Mouse (Mus musculus) heart, postnatal 0 days (tissue): ENCODE measurements around the gene Ripor2. TPM values are rescaled to one million over a fixed set of nuclear protein-coding genes. Genes with fewer than 3 reads are reported as not detected.

Experiments used
- ATAC-seq: fragments of 200-750 bp; cut with Nextera tagmentation; 2 replicates; pipeline ENCODE4 v1.8.0; 2017; ENCODE audit warnings: low read depth, moderate number of reproducible peaks, moderate library complexity; ENCODE audit not compliant: insufficient read depth
- DNase-seq: peaks from one replicate; pipeline ENCODE4 v3.0.0-alpha.2; 2016; ENCODE audit warnings: low spot score
- H3K27ac ChIP-seq: fragments of 300-500 bp; sonication (generic); 2 replicates; pipeline ENCODE4 v1.5.1; 2014; ENCODE audit warnings: low read depth, mild to moderate bottlenecking
- H3K27me3 ChIP-seq: fragments of 300-500 bp; sonication (generic); 2 replicates; pipeline ENCODE4 v1.6.1; 2014; ENCODE audit warnings: low read length, mixed read lengths; ENCODE audit not compliant: control insufficient read depth, insufficient read depth
- H3K36me3 ChIP-seq: fragments of 300-500 bp; sonication (generic); replicated peaks from 2 replicates; pipeline ENCODE4 v1.6.1; 2014; ENCODE audit warnings: low read length, mixed read lengths; ENCODE audit not compliant: control insufficient read depth, insufficient read depth
- H3K4me1 ChIP-seq: fragments of 300-500 bp; sonication (generic); 2 replicates; pipeline ENCODE4 v1.6.1; 2014; ENCODE audit warnings: antibody characterized with exemption; ENCODE audit not compliant: control insufficient read depth, insufficient read depth
- H3K4me2 ChIP-seq: fragments of 300-500 bp; sonication (generic); 2 replicates; pipeline ENCODE4 v1.6.1; 2014; ENCODE audit warnings: low read depth, mild to moderate bottlenecking, low read length, moderate library complexity
- H3K4me3 ChIP-seq: fragments of 300-500 bp; sonication (generic); 2 replicates; pipeline ENCODE4 v1.5.1; 2014; ENCODE audit warnings: low read depth, low read length
- H3K9ac ChIP-seq: fragments of 300-500 bp; sonication (generic); replicated peaks from 2 replicates; pipeline ENCODE4 v1.6.1; 2014; ENCODE audit warnings: low read depth, low read length, mixed read lengths
- H3K9me3 ChIP-seq: fragments of 300-500 bp; sonication (generic); replicated peaks from 2 replicates; pipeline ENCODE4 v1.6.1; 2016; ENCODE audit warnings: low read length; ENCODE audit not compliant: control insufficient read depth
- CTCF ChIP-seq: IDR thresholded peaks from 2 replicates; pipeline ENCODE4 v1.5.1; 2016; ENCODE audit warnings: antibody characterized with exemption, control low read depth, low read depth
- EP300 ChIP-seq: IDR thresholded peaks from 2 replicates; pipeline ENCODE4 v1.6.1; 2016; ENCODE audit warnings: antibody characterized with exemption, low read depth
- WGBS: fragments of 180-500 bp; shearing (Covaris S2); extraction: QIAGEN DNeasy Blood & Tissue Kit; methylation state at CpG from one replicate; pipeline ENCODE4 v1.1.7; 2014; 5-methylcytosine and 5-hydroxymethylcytosine counted together
- polyA plus RNA-seq: library from polyadenylated mRNA; unstranded; fragments of >200 nt; fragmentation: Nextera tagmentation; extraction: Ambion mirVana; gene quantifications from 2 replicates; pipeline ENCODE4 v1.2.1, GENCODE M21; 2015
- total RNA-seq: library from RNA; depleted of rRNA; stranded (reverse); fragments of >200 nt; gene quantifications from 2 replicates; pipeline ENCODE4 v1.2.3, GENCODE M21; 2014; ENCODE audit warnings: low replicate concordance

Ripor2 gene
- total and polyA plus RNA-seq, 2 experiments from 2014 or later = 17.5 to 31.7 TPM

- H3K36me3 ChIP-seq = no peaks in the 10 kb centered on the region
- no peak overlapping the region for H3K4me3 ChIP-seq
- ATAC-seq (no peak), DNase-seq (no peak)
- H3K9ac ChIP-seq = no peak overlapping the region
- H3K4me2 ChIP-seq = no peak overlapping the region
- no peaks in the 10 kb centered on the region for H3K9me3 ChIP-seq
- WGBS = 58% methylated on average over 6 of the region's 6 CpGs
- H3K27ac ChIP-seq = no peak overlapping the region
- H3K27me3 ChIP-seq = no peaks in the 10 kb centered on the region
- TF ChIP-seq EP300 (no peak), CTCF (no peak)
- peaks cover 41% of the 10 kb centered on the region for H3K4me1 ChIP-seq
These were observed 10.1 kb upstream of the Ripor2 start for GRCm38 (mm10) chr13:24571906-24572305.

- ATAC-seq (no peak), DNase-seq (peak; percentile 30)
- no peaks in the 10 kb centered on the region for H3K9me3 ChIP-seq
- peaks cover 38% of the 10 kb centered on the region for H3K4me1 ChIP-seq
- no peak for TF ChIP-seq EP300
- TF ChIP-seq CTCF = no peak
- no peaks in the 10 kb centered on the region for H3K36me3 ChIP-seq
- H3K9ac ChIP-seq = no peak overlapping the region
- 57% methylated on average over 3 of the region's 3 CpGs for whole genome bisulfite sequencing
- no peak overlapping the region for H3K4me2 ChIP-seq
- no peaks in the 10 kb centered on the region for H3K27me3 ChIP-seq
- H3K27ac ChIP-seq = peak overlapping the region; percentile 49
- no peak overlapping the region for H3K4me3 ChIP-seq
These were observed 6.9 kb upstream of the Ripor2 start for GRCm38 (mm10) chr13:24575126-24575525.

DNA sequence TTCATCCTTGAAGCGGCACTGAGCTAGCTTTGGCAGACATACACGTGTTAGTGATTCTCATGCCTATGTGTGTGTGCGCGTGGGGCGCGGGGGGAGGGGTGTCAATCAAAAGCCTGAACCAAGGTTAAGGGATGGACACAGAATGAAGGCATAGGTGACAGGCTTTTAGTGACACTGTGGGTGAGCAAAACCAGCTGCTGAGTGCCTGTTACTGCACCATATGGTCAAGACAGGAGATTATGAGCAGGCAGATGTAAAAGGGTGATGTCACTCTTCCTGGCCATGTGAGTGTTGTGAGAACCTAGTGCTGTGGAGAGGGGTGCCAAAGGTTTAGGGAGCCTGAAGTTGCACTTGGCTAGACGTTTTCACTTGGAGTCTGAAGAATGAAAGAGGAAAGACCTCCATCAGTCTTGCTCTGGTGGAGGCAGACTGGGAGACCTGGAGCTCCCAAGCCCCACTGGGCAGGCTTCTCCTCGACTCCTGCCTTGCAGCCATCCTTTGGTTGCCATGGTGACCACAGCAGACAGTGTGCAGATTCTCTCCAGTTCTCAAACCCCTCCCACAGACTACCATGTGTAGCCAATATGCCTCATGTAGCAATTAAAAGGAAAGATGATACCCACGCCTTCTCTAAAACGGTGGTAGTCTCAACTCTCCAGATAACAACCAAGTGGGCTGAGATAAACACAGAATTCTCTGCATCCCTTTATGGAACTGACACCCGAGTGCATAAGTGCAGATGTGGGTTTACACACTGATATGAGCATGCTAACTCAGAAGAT is 5.5 kb upstream of the Ripor2 start:
- WGBS = 33% methylated on average over 11 of the region's 11 CpGs
- Histone ChIP-seq H3K27ac (peak overlapping the region; percentile 44), H3K9me3 (no peaks in the 10 kb centered on the region), H3K4me3 (no peak overlapping the region), H3K27me3 (no peaks in the 10 kb centered on the region), H3K4me1 (peaks cover 36% of the 10 kb centered on the region), H3K36me3 (no peaks in the 10 kb centered on the region), H3K4me2 (no peak overlapping the region), H3K9ac (no peak overlapping the region)
- peak; percentile 67 for DNase-seq
- no peak; the same call in 1 of the 2 replicates for TF ChIP-seq EP300
- TF ChIP-seq CTCF = no peak
- ATAC-seq = peak; percentile 68

DNA sequence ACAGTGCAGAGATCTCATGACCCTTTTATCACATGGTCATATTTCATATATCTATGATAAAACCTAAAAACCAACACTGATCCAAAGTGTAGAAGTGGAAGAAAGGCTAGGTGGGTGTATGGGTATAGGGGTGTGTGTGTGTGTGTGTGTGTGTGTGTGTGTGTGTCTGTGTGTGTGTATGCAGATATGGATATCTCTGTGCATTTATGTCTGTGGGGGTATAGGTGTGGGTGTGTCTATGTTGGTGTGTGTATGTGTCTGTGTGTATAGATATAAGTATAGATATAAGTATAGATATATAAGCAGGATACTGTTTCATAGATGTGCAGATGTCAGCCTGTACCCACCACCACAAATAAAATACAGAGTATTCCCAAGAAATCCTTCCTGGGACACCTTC is 3.7 kb upstream of the Ripor2 start:
- Histone ChIP-seq H3K4me3 (no peak overlapping the region), H3K9ac (no peak overlapping the region), H3K9me3 (no peaks in the 10 kb centered on the region), H3K4me1 (peaks cover 31% of the 10 kb centered on the region), H3K4me2 (no peak overlapping the region), H3K27me3 (no peaks in the 10 kb centered on the region), H3K27ac (no peak overlapping the region), H3K36me3 (no peaks in the 10 kb centered on the region)
- ATAC-seq (no peak), DNase-seq (no peak)
- no peak for TF ChIP-seq EP300
- TF ChIP-seq CTCF = no peak

GRCm38 (mm10) chr13:24580759-24581158 is 1.2 kb upstream of the Ripor2 start:
- Histone ChIP-seq H3K4me3 (no peak overlapping the region), H3K4me1 (peaks cover 32% of the 10 kb centered on the region), H3K27ac (no peak overlapping the region), H3K9me3 (no peaks in the 10 kb centered on the region), H3K9ac (no peak overlapping the region), H3K27me3 (no peaks in the 10 kb centered on the region), H3K36me3 (no peaks in the 10 kb centered on the region), H3K4me2 (no peak overlapping the region)
- no peak for DNase-seq
- WGBS = 71% methylated on average over 8 of the region's 8 CpGs
- TF ChIP-seq EP300 = no peak
- TF ChIP-seq CTCF = no peak
- ATAC-seq = no peak

GRCm38 (mm10) chr13:24584403-24584802 is 2.4 kb downstream of the Ripor2 start:
- no peak overlapping the region for H3K9ac ChIP-seq
- WGBS = 36% methylated on average over 5 of the region's 5 CpGs
- no peaks in the 10 kb centered on the region for H3K9me3 ChIP-seq
- no peaks in the 10 kb centered on the region for H3K27me3 ChIP-seq
- H3K4me2 ChIP-seq = no peak overlapping the region
- peaks cover 13% of the 10 kb centered on the region for H3K4me1 ChIP-seq
- no peaks in the 10 kb centered on the region for H3K36me3 ChIP-seq
- H3K27ac ChIP-seq = no peak overlapping the region
- ATAC-seq (no peak), DNase-seq (no peak)
- no peak overlapping the region for H3K4me3 ChIP-seq
- TF ChIP-seq CTCF = no peak
- no peak for TF ChIP-seq EP300
